Mouse (Mus musculus): ENCODE data around the gene Gcnt2.

GRCm38 (mm10) chr13:40953231-40953630, 93.7 kb downstream of the Gcnt2 start:
- TF ChIP-seq EP300 (IDR thresholded peaks at IDR 0.05; ENCODE audit: low read depth) (no peak), CTCF (IDR thresholded peaks at IDR 0.05; ENCODE audit: low read depth) (no peak)
